Mouse (Mus musculus): ENCODE measurements around the gene Tsga10ip. TPM values are rescaled to one million over a fixed set of nuclear protein-coding genes. Genes with fewer than 3 reads are reported as not detected.
A peak's percentile ranks its signal among the peaks of the same experiment; 100 is the strongest.

Tsga10ip gene
- polyA plus RNA-seq (2015; fragmentation: Nextera tagmentation; extraction: Ambion mirVana) = 0.59 and 0.79 TPM in 2 replicates

GRCm38 (mm10) chr19:5402293-5402692 lies at the start of gene Tsga10ip:
TSS of gene Tsga10ip (minus strand) at chr19:5402526.
- Histone ChIP-seq H3K27ac (no peak within 1 kb of the TSS), H3K27me3 (no peaks in the 10 kb centered on the region), H3K9me3 (no peaks in the 10 kb centered on the region), H3K36me3 (no peaks in the 10 kb centered on the region), H3K4me3 (no peak within 1 kb of the TSS), H3K4me2 (no peak within 1 kb of the TSS), H3K4me1 (0 out of 2 replicates have a peak, but pooled peaks cover under 1% of the 10 kb centered on the region), H3K9ac (no peak within 1 kb of the TSS)
- no peak for ATAC-seq (ENCODE audit: borderline replicate concordance, extremely low read depth, low FRiP score, low TSS enrichment)
- 64% methylated on average over 8 of the region's 8 CpGs for WGBS

- H3K9me3 ChIP-seq = no peaks in the 10 kb centered on the region
- peaks cover 6% of the 10 kb centered on the region; the same call in 1 of the 2 replicates for H3K36me3 ChIP-seq
- H3K4me1 ChIP-seq = peaks cover 38% of the 10 kb centered on the region
- ATAC-seq (ENCODE audit: borderline replicate concordance, extremely low read depth, low FRiP score, low TSS enrichment) = no peak
- WGBS = 70% methylated on average over 6 of the region's 6 CpGs
- no peak overlapping the region for H3K9ac ChIP-seq
- H3K4me3 ChIP-seq = no peak overlapping the region
- no peak overlapping the region for H3K4me2 ChIP-seq
- peaks cover 45% of the 10 kb centered on the region for H3K27me3 ChIP-seq
- no peak overlapping the region for H3K27ac ChIP-seq
Observed at GRCm38 (mm10) chr19:5451766-5452165, 49.4 kb upstream of the Tsga10ip start.

- no peak for ATAC-seq (ENCODE audit: borderline replicate concordance, extremely low read depth, low FRiP score, low TSS enrichment)
- WGBS = 79% methylated on average over 3 of the region's 3 CpGs
- no peaks in the 10 kb centered on the region for H3K9me3 ChIP-seq
Observed at GRCm38 (mm10) chr19:5449673-5450072, 47.3 kb upstream of the Tsga10ip start.

GRCm38 (mm10) chr19:5448354-5449150 lies 46.2 kb upstream of the Tsga10ip start:
- Histone ChIP-seq H3K4me3 (peak overlapping the region; percentile 57), H3K27me3 (peaks cover 48% of the 10 kb centered on the region), H3K9ac (no peak overlapping the region), H3K4me1 (peaks cover 24% of the 10 kb centered on the region), H3K9me3 (no peaks in the 10 kb centered on the region), H3K4me2 (peak overlapping the region; percentile 95), H3K36me3 (no peaks in the 10 kb centered on the region), H3K27ac (no peak overlapping the region)
- peak; percentile 11; the same call in 1 of the 2 replicates for ATAC-seq (ENCODE audit: borderline replicate concordance, extremely low read depth, low FRiP score, low TSS enrichment)
- 4% methylated on average over 35 of the region's 36 CpGs for WGBS

More at GRCm38 (mm10) chr19:5449673-5450072, 47.3 kb upstream of the Tsga10ip start:
- no peak overlapping the region for H3K27ac ChIP-seq
- H3K27me3 ChIP-seq = peaks cover 48% of the 10 kb centered on the region
- peaks cover 24% of the 10 kb centered on the region for H3K4me1 ChIP-seq
- H3K4me2 ChIP-seq = no peak overlapping the region
- peaks cover 5% of the 10 kb centered on the region; the same call in 1 of the 2 replicates for H3K36me3 ChIP-seq
- no peak overlapping the region for H3K4me3 ChIP-seq
- H3K9ac ChIP-seq = no peak overlapping the region

- Histone ChIP-seq H3K4me1 (peaks cover 24% of the 10 kb centered on the region), H3K36me3 (no peaks in the 10 kb centered on the region), H3K27me3 (peaks cover 48% of the 10 kb centered on the region), H3K9ac (peak within 1 kb of the TSS; percentile 25), H3K4me2 (peak within 1 kb of the TSS; percentile 95), H3K4me3 (peak within 1 kb of the TSS; percentile 57), H3K27ac (no peak within 1 kb of the TSS), H3K9me3 (no peaks in the 10 kb centered on the region)
- 1% methylated on average over 70 of the region's 70 CpGs for WGBS
- peak; percentile 73; the same call in 1 of the 2 replicates for ATAC-seq (ENCODE audit: borderline replicate concordance, extremely low read depth, low FRiP score, low TSS enrichment)
Observed at GRCm38 (mm10) chr19:5447515-5448353, 45.4 kb upstream of the Tsga10ip start, which contains the start of gene Fosl1. TSS of gene Fosl1 (plus strand) at chr19:5447547.

- H3K27me3 ChIP-seq = peaks cover 41% of the 10 kb centered on the region
- peaks cover 24% of the 10 kb centered on the region for H3K4me1 ChIP-seq
- ATAC-seq (ENCODE audit: borderline replicate concordance, extremely low read depth, low FRiP score, low TSS enrichment) = no peak
- no peaks in the 10 kb centered on the region for H3K36me3 ChIP-seq
- H3K9ac ChIP-seq = no peak overlapping the region
- no peak overlapping the region for H3K4me3 ChIP-seq
- H3K9me3 ChIP-seq = no peaks in the 10 kb centered on the region
- H3K4me2 ChIP-seq = no peak overlapping the region
- no peak overlapping the region for H3K27ac ChIP-seq
- WGBS = 87% methylated on average over 5 of the region's 5 CpGs
Observed at GRCm38 (mm10) chr19:5445747-5446146, 43.4 kb upstream of the Tsga10ip start.

- Histone ChIP-seq H3K4me2 (no peak overlapping the region), H3K4me1 (peaks cover 24% of the 10 kb centered on the region), H3K9ac (no peak overlapping the region), H3K27me3 (peaks cover 33% of the 10 kb centered on the region), H3K4me3 (no peak overlapping the region), H3K27ac (no peak overlapping the region), H3K36me3 (no peaks in the 10 kb centered on the region), H3K9me3 (no peaks in the 10 kb centered on the region)
- 13% methylated on average over 7 of the region's 7 CpGs for WGBS
- ATAC-seq (ENCODE audit: borderline replicate concordance, extremely low read depth, low FRiP score, low TSS enrichment) = no peak
Observed at GRCm38 (mm10) chr19:5444954-5445353, 42.6 kb upstream of the Tsga10ip start.

- no peak for ATAC-seq (ENCODE audit: borderline replicate concordance, extremely low read depth, low FRiP score, low TSS enrichment)
- H3K27ac ChIP-seq = no peak overlapping the region
- 57% methylated on average over 9 of the region's 9 CpGs for WGBS
- no peak overlapping the region for H3K4me3 ChIP-seq
- H3K9ac ChIP-seq = no peak overlapping the region
- peaks cover 24% of the 10 kb centered on the region for H3K4me1 ChIP-seq
- H3K27me3 ChIP-seq = peaks cover 28% of the 10 kb centered on the region
- H3K36me3 ChIP-seq = no peaks in the 10 kb centered on the region
- H3K4me2 ChIP-seq = no peak overlapping the region
- H3K9me3 ChIP-seq = no peaks in the 10 kb centered on the region
Observed at GRCm38 (mm10) chr19:5444371-5444908, 42.1 kb upstream of the Tsga10ip start.

- H3K4me2 ChIP-seq = peak overlapping the region; percentile 79
- no peak for ATAC-seq (ENCODE audit: borderline replicate concordance, extremely low read depth, low FRiP score, low TSS enrichment)
- H3K36me3 ChIP-seq = no peaks in the 10 kb centered on the region
- peak overlapping the region; percentile 36; the same call in 1 of the 2 replicates for H3K4me3 ChIP-seq
- H3K27ac ChIP-seq = peak overlapping the region; percentile 85
- no peaks in the 10 kb centered on the region for H3K27me3 ChIP-seq
- no peaks in the 10 kb centered on the region for H3K9me3 ChIP-seq
- WGBS = 47% methylated on average over 7 of the region's 7 CpGs
- H3K9ac ChIP-seq = peak overlapping the region; percentile 36; the same call in 1 of the 2 replicates
- H3K4me1 ChIP-seq = peaks cover 18% of the 10 kb centered on the region
Observed at GRCm38 (mm10) chr19:5433951-5434350, 31.6 kb upstream of the Tsga10ip start.

- H3K4me2 ChIP-seq = peak overlapping the region; percentile 79
- no peaks in the 10 kb centered on the region for H3K27me3 ChIP-seq
- peak; percentile 66 for ATAC-seq (ENCODE audit: borderline replicate concordance, extremely low read depth, low FRiP score, low TSS enrichment)
- no peaks in the 10 kb centered on the region for H3K9me3 ChIP-seq
- H3K36me3 ChIP-seq = no peaks in the 10 kb centered on the region
- H3K9ac ChIP-seq = peak overlapping the region; percentile 36; the same call in 1 of the 2 replicates
- H3K4me1 ChIP-seq = peaks cover 18% of the 10 kb centered on the region
- 2% methylated on average over 16 of the region's 16 CpGs for WGBS
- H3K4me3 ChIP-seq = peak overlapping the region; percentile 36
- peak overlapping the region; percentile 85 for H3K27ac ChIP-seq
Observed at GRCm38 (mm10) chr19:5432992-5433852, 30.9 kb upstream of the Tsga10ip start.
